Mouse (Mus musculus) ES-E14 (cell line): ENCODE measurements at regions not wholly inside any gene's neighbourhood (a gene's known extent, or its start where the extent isn't known, plus 50 kb on each side); places are given as distances from the start of the nearest gene placed in this dataset.

ENCODE experiments used
- CHD2 ChIP-seq: IDR thresholded peaks from 2 replicates; pipeline ENCODE4 v1.6.1; 2014; ENCODE audit warnings: mild to moderate bottlenecking, low read depth, low read length, inconsistent platforms
- HCFC1 ChIP-seq: IDR thresholded peaks from 2 replicates; pipeline ENCODE4 v1.6.1; 2012; ENCODE audit warnings: low read length, inconsistent platforms, borderline replicate concordance; ENCODE audit not compliant: insufficient read depth
- ZC3H11A ChIP-seq: IDR thresholded peaks from 2 replicates; pipeline ENCODE4 v1.6.1; 2012; ENCODE audit warnings: low read depth, mild to moderate bottlenecking, inconsistent platforms, low read length, borderline replicate concordance

DNA sequence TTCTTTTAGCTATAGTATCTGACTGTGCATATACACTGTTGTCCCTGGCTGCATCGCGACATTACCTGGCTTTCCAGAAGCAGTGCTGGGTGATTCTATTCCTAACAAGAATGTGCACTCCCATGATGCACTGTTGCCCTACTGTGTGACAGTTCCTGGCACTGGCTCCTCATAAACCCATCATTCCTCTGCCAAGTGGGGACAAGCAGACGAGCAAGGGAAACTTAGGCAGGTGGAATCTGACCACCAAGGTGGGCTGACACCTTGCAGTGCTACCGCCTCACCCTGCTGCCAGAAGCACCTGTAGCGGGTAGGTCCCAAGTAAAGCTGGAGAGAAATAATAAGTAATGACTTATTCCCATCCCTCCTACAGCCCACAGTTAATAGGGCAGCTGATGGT is 167.5 kb upstream of the Camk1g start:
- TF ChIP-seq HCFC1 = no peak
- no peak for TF ChIP-seq CHD2
- no peak for TF ChIP-seq ZC3H11A
